Mouse (Mus musculus) limb, embryonic 11.5 days (tissue): ENCODE data around the gene Lsm5. TPM values are rescaled to one million over a fixed set of nuclear protein-coding genes. Genes with fewer than 3 reads are reported as not detected.

Experiments
- ATAC-seq: fragments of 200-750 bp; cut with Nextera tagmentation; 2 replicates; pipeline ENCODE4 v1.8.0; 2017; ENCODE audit warnings: low read depth; ENCODE audit not compliant: insufficient number of reproducible peaks, low FRiP score, low TSS enrichment
- DNase-seq: peaks from one replicate; pipeline ENCODE4 v3.0.0-alpha.2; 2015; ENCODE audit warnings: low spot score
- H3K27ac ChIP-seq: fragments of 300-500 bp; sonication (generic); replicated peaks from 2 replicates; pipeline ENCODE4 v1.5.1; 2014; ENCODE audit warnings: low read depth, mild to moderate bottlenecking, low read length
- H3K27me3 ChIP-seq: fragments of 300-500 bp; sonication (generic); 2 replicates; pipeline ENCODE4 v1.6.1; 2014; ENCODE audit warnings: mild to moderate bottlenecking, low read length, mixed read lengths; ENCODE audit not compliant: control insufficient read depth, insufficient read depth
- H3K36me3 ChIP-seq: fragments of 300-500 bp; sonication (generic); 2 replicates; pipeline ENCODE4 v1.6.1; 2014; ENCODE audit warnings: mild to moderate bottlenecking, low read length, moderate library complexity, mixed read lengths; ENCODE audit not compliant: control insufficient read depth, insufficient read depth
- H3K4me1 ChIP-seq: fragments of 300-500 bp; sonication (generic); 2 replicates; pipeline ENCODE4 v1.6.1; 2014; ENCODE audit warnings: low read length, mixed read lengths; ENCODE audit not compliant: control insufficient read depth, insufficient read depth
- H3K4me2 ChIP-seq: fragments of 300-500 bp; sonication (generic); 2 replicates; pipeline ENCODE4 v1.6.1; 2014; ENCODE audit warnings: low read depth, mild to moderate bottlenecking, moderate library complexity; ENCODE audit not compliant: severe bottlenecking
- H3K4me3 ChIP-seq: fragments of 300-500 bp; sonication (generic); 2 replicates; pipeline ENCODE4 v1.5.1; 2014; ENCODE audit warnings: low read depth, low read length
- H3K9ac ChIP-seq: fragments of 300-500 bp; sonication (generic); 2 replicates; pipeline ENCODE4 v1.6.1; 2014; ENCODE audit warnings: mild to moderate bottlenecking, low read length
- H3K9me3 ChIP-seq: fragments of 300-500 bp; sonication (generic); 2 replicates; pipeline ENCODE4 v1.6.1; 2016; ENCODE audit warnings: low read length; ENCODE audit not compliant: control insufficient read depth
- WGBS: fragments of 180-500 bp; shearing (Covaris S2); extraction: QIAGEN DNeasy Blood & Tissue Kit; methylation state at CpG from one replicate; pipeline ENCODE4 v1.1.7; 2014; 5-methylcytosine and 5-hydroxymethylcytosine counted together
- polyA plus RNA-seq: library from polyadenylated mRNA; unstranded; fragments of >200 nt; fragmentation: Nextera tagmentation; extraction: Ambion mirVana; gene quantifications from 2 replicates; pipeline ENCODE4 v1.2.1, GENCODE M21; 2014

Lsm5 gene
- polyA plus RNA-seq, 1 experiment from 2014 or later = 235 TPM

DNA sequence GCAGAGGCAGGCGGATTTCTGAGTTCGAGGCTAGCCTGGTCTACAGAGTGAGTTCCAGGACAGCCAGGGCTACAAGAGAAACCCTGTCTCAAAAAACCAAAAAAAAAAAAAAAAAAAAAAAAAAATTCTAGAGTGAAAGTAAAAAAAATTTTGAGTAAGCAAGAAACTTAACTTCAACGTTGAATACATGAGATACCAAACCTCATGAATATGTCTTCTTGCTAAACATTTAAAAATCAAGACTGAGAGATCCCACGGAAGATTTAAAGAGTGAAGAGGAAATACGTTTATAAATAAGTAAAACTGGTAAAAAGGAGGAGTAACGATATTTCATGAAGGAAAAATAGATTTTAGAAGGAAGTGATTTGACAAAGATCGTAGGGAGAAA is 9.7 kb upstream of the Lsm5 start:
- Histone ChIP-seq H3K9me3 (no peaks in the 10 kb centered on the region), H3K4me2 (no peak overlapping the region), H3K36me3 (no peaks in the 10 kb centered on the region), H3K4me3 (peak overlapping the region; percentile 75; the same call in 1 of the 2 replicates), H3K9ac (no peak overlapping the region), H3K27ac (no peak overlapping the region; the same call in 1 of the 2 replicates), H3K27me3 (no peaks in the 10 kb centered on the region), H3K4me1 (0 out of 2 replicates have a peak, but pooled peaks cover 4% of the 10 kb centered on the region)
- 52% methylated on average over 7 of the region's 7 CpGs for WGBS
- ATAC-seq (no peak), DNase-seq (no peak)

DNA sequence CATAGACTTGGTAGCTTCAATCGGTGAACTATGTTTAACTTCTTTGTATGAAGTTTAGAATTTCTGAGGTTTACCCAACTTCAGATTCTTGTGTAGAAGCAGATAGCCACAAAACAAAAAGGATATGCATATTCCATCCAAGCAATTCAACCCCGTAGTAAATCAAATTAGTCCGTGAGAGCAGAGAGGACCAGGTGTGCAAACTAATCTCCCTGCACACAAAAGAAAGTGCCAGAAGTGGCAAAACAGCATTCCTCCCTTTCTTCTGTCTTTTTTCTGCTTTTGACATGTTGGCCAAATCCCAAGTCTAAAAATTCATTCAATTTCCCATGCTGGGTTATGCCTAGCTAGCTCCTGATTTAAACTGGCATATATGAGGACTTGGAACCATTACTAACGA is 12.1 kb downstream of the Lsm5 start:
- H3K9me3 ChIP-seq = no peaks in the 10 kb centered on the region
- H3K27me3 ChIP-seq = no peaks in the 10 kb centered on the region
- DNase-seq = no peak
- H3K4me2 ChIP-seq = no peak overlapping the region
- 80% methylated on average over 4 of the region's 4 CpGs for WGBS
- H3K36me3 ChIP-seq = no peaks in the 10 kb centered on the region
- H3K9ac ChIP-seq = no peak overlapping the region
- H3K27ac ChIP-seq = no peak overlapping the region
- no peak overlapping the region for H3K4me3 ChIP-seq
- ATAC-seq = no peak
- H3K4me1 ChIP-seq = no peaks in the 10 kb centered on the region

DNA sequence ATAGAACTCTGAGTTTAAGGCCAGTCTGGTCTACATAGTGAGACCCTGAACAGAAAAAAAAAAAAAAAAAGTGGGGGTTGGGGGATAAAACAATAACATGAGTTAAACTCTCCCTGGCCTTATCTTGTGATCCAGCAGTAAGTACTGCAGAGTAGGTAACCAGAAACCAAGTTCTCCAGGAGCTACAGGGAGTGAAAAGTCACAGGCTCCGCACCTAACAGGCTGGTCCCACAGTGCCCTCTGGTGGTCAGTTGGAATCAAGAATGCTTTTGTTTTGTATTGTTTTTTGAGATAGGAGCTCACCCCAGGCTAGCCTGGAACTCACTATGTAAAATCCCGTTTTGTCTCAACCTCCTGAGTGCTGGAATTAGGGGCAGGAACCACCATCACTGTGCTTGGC is 13.3 kb downstream of the Lsm5 start:
- Histone ChIP-seq H3K36me3 (no peaks in the 10 kb centered on the region), H3K4me1 (no peaks in the 10 kb centered on the region), H3K27ac (no peak overlapping the region), H3K27me3 (no peaks in the 10 kb centered on the region), H3K9ac (no peak overlapping the region), H3K9me3 (no peaks in the 10 kb centered on the region), H3K4me2 (no peak overlapping the region), H3K4me3 (no peak overlapping the region)
- DNase-seq (peak; percentile 88), ATAC-seq (peak; percentile 73; the same call in 1 of the 2 replicates)
- 5% methylated on average over 2 of the region's 2 CpGs for WGBS

DNA sequence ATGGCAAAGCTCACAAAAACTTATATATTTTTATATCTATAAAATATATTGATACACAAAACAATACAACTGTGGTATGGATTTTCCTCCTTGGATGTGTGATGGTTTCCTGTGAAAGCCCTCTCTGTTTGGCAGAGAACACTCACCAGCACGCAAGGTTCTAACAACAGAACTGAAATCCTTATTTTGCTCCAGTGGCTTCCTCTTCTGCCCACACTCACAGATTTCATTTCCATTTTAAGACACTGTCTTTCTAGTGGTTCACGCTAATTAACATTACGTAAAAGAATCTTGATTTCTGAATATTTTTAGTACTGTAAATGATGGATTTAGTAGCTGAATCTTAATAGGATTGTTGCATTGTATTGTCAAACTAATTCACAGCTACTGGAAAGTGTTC is 16.3 kb downstream of the Lsm5 start:
- no peaks in the 10 kb centered on the region for H3K4me1 ChIP-seq
- no peaks in the 10 kb centered on the region for H3K27me3 ChIP-seq
- ATAC-seq = no peak
- H3K9me3 ChIP-seq = no peaks in the 10 kb centered on the region
- no peak overlapping the region for H3K4me3 ChIP-seq
- 93% methylated on average over 3 of the region's 3 CpGs for WGBS
- H3K4me2 ChIP-seq = no peak overlapping the region
- no peak overlapping the region for H3K9ac ChIP-seq
- DNase-seq = no peak
- no peaks in the 10 kb centered on the region for H3K36me3 ChIP-seq
- H3K27ac ChIP-seq = no peak overlapping the region

GRCm38 (mm10) chr6:56664410-56664809 is 40.1 kb downstream of the Lsm5 start:
- 87% methylated on average over 3 of the region's 3 CpGs for WGBS
- no peak overlapping the region for H3K4me2 ChIP-seq
- no peaks in the 10 kb centered on the region for H3K27me3 ChIP-seq
- no peak overlapping the region for H3K4me3 ChIP-seq
- ATAC-seq = no peak
- H3K9ac ChIP-seq = no peak overlapping the region
- no peaks in the 10 kb centered on the region for H3K36me3 ChIP-seq
- no peak overlapping the region for H3K27ac ChIP-seq
- H3K9me3 ChIP-seq = no peaks in the 10 kb centered on the region
- H3K4me1 ChIP-seq = no peaks in the 10 kb centered on the region
- no peak for DNase-seq

DNA sequence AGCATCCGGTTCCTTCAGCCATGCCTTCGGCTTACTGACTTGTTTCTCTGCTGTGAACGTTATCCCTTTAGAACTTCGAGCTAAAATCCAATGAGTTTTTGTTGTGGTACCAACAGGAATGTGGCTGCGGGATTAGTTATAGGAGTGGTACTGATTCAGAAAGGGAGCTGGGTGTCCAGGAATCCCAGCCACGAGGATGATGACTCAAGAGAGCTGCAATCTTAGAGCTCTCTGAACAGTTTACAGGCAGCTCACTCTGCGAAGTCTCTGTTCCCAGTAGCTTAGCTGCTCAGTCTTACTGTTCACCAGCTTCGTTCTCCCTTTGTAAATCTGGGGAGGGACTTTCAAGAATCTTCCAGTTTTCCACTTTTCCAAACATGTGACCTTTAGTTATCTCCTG is 49.1 kb downstream of the Lsm5 start:
- 80% methylated on average over 8 of the region's 8 CpGs for WGBS
- ATAC-seq (no peak), DNase-seq (no peak)
- H3K27ac ChIP-seq = no peak overlapping the region
- H3K4me3 ChIP-seq = no peak overlapping the region
- no peaks in the 10 kb centered on the region for H3K36me3 ChIP-seq
- H3K9me3 ChIP-seq = no peaks in the 10 kb centered on the region
- no peak overlapping the region for H3K4me2 ChIP-seq
- H3K27me3 ChIP-seq = peaks cover 16% of the 10 kb centered on the region
- H3K9ac ChIP-seq = no peak overlapping the region
- 0 out of 2 replicates have a peak, but pooled peaks cover 3% of the 10 kb centered on the region for H3K4me1 ChIP-seq

GRCm38 (mm10) chr6:56652121-56652592 is 52.4 kb downstream of the Lsm5 start:
- peak; percentile 62 for DNase-seq
- 1% methylated on average over 36 of the region's 36 CpGs for WGBS
- Histone ChIP-seq H3K4me3 (peak overlapping the region; percentile 28), H3K4me1 (0 out of 2 replicates have a peak, but pooled peaks cover 3% of the 10 kb centered on the region), H3K36me3 (no peaks in the 10 kb centered on the region), H3K9ac (peak overlapping the region; percentile 40; the same call in 1 of the 2 replicates), H3K27ac (no peak overlapping the region), H3K9me3 (no peaks in the 10 kb centered on the region), H3K4me2 (peak overlapping the region; percentile 74), H3K27me3 (peaks cover 16% of the 10 kb centered on the region)
- ATAC-seq = no peak

Other genes with a start within 250 kb of the Lsm5 start
- gene Pde1c, start 135.6 kb downstream of the Lsm5 start, polyA plus RNA-seq = 1.3 and 1.7 TPM in 2 replicates
- gene Avl9, start 10.2 kb upstream of the Lsm5 start, polyA plus RNA-seq = 16.5 and 18.7 TPM in 2 replicates
- 34.6 and 40.3 TPM in 2 replicates for gene Kbtbd2, start 93.1 kb upstream of the Lsm5 start, polyA plus RNA-seq
- gene Fkbp9, start 127.3 kb upstream of the Lsm5 start, polyA plus RNA-seq = 72.3 and 73.0 TPM in 2 replicates
- gene Nt5c3, start 219.2 kb upstream of the Lsm5 start, polyA plus RNA-seq = 61.6 and 64.9 TPM in 2 replicates
- gene Vmn1r4, start 219.3 kb upstream of the Lsm5 start, polyA plus RNA-seq = 0.16 and 0.35 TPM in 2 replicates